Mouse (Mus musculus): Measurements from ENCODE around the gene Arfgap2.

DNA sequence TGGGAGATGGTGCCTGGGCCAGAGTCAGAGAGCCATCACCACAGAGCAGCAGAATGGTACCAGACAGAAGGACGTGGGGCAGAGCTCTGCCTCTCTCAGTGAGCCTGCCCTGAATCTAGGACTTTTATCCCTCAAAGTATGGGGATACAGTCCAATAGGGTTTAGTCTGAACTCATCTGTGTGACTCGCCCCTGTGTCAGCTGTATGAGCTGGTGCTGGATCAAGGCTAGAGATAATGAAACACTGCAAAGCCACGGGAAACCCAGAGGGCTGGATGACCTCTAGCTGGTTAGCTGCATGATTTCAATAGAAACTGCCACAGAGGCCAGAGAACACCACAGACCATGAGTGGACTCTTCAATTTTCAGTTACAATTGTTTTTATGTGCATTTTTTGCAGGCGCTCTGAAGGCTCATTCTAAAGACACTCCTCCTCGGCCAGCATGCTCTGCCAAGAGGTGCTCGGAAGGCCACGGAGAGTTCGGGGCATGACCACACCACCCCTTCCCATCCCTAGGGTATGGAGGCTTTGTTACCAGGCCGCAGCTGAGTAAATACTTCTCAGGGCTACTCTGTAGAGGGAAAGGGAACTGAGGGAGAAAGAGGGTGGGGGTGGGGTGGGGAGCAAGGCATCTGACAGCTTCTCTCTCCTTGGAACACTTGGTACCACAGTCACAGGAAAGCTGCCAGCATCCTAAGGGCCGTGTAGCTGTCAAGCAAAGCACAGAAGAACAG is 48.0 kb downstream of the Arfgap2 start:
- TF ChIP-seq CTCF (conservative IDR thresholded peaks at IDR 0.05 in 1 of 2, IDR thresholded peaks at IDR 0.05 in 1 of 2; ENCODE audit: low read depth in 2 of 2, low read length in 2 of 2), result no peak
- no peak for TF ChIP-seq POLR2A (IDR thresholded peaks at IDR 0.05; ENCODE audit: low read depth, low read length)
- no peak for TF ChIP-seq RCOR1 (conservative IDR thresholded peaks at IDR 0.05; ENCODE audit: low read depth, low read length)
- no peak for TF ChIP-seq POLR2AphosphoS2 (IDR thresholded peaks at IDR 0.05; ENCODE audit: low read depth, low read length)
- no peak for TF ChIP-seq CHD2 (IDR thresholded peaks at IDR 0.05; ENCODE audit: low read length)
- no peak for TF ChIP-seq USF1 (IDR thresholded peaks at IDR 0.05; ENCODE audit: low read depth, low read length)
- TF ChIP-seq MXI1 (IDR thresholded peaks at IDR 0.05; ENCODE audit: low read depth, low read length), result no peak
- TF ChIP-seq RAD21 (IDR thresholded peaks at IDR 0.05; ENCODE audit: low read depth, low read length), result no peak
- no peak for TF ChIP-seq EP300 (IDR thresholded peaks at IDR 0.05; ENCODE audit: low read length)
- no peak for TF ChIP-seq SIN3A (IDR thresholded peaks at IDR 0.05; ENCODE audit: low read length)

Measured in CH12.LX (cell line).